Mouse (Mus musculus) lung, postnatal 10 days (tissue): ENCODE results near the gene Lrrc28.

ENCODE experiments used
- DNase-seq: peaks from one replicate; pipeline ENCODE4 v3.0.0; 2021

Lrrc28 gene

GRCm38 (mm10) chr7:67644833-67645680 is at the start of gene Lrrc28:
Gene Lrrc28, minus strand, starts transcription at chr7:67645268.
- DNase-seq, result peak; percentile 100

GRCm38 (mm10) chr7:67692791-67693538 is 47.9 kb upstream of the Lrrc28 start:
- peak; percentile 30 for DNase-seq

- peak; percentile 32 for DNase-seq
Observed at GRCm38 (mm10) chr7:67692141-67692540, 47.1 kb upstream of the Lrrc28 start.

- peak; percentile 13 for DNase-seq
Observed at GRCm38 (mm10) chr7:67691036-67691435, 46.0 kb upstream of the Lrrc28 start.

GRCm38 (mm10) chr7:67689793-67690192 is 44.7 kb upstream of the Lrrc28 start:
- DNase-seq, result no peak

- DNase-seq, result peak; percentile 52
Observed at GRCm38 (mm10) chr7:67688281-67688680, 43.2 kb upstream of the Lrrc28 start.

GRCm38 (mm10) chr7:67686545-67686944 is 41.5 kb upstream of the Lrrc28 start:
- no peak for DNase-seq

GRCm38 (mm10) chr7:67683006-67683405 is 37.9 kb upstream of the Lrrc28 start:
- DNase-seq, result no peak

GRCm38 (mm10) chr7:67681078-67681477 is 36.0 kb upstream of the Lrrc28 start:
- DNase-seq, result no peak

- DNase-seq, result no peak
Observed at GRCm38 (mm10) chr7:67678878-67679499, 33.9 kb upstream of the Lrrc28 start.

GRCm38 (mm10) chr7:67673656-67674055 is 28.6 kb upstream of the Lrrc28 start:
- DNase-seq, result no peak

- DNase-seq, result peak; percentile 96
Observed at GRCm38 (mm10) chr7:67672650-67673049, 27.6 kb upstream of the Lrrc28 start.

GRCm38 (mm10) chr7:67670965-67671364 is 25.9 kb upstream of the Lrrc28 start:
- no peak for DNase-seq

GRCm38 (mm10) chr7:67663981-67664694 is 19.1 kb upstream of the Lrrc28 start:
- DNase-seq, result no peak

- no peak for DNase-seq
Observed at GRCm38 (mm10) chr7:67662424-67662823, 17.4 kb upstream of the Lrrc28 start.

GRCm38 (mm10) chr7:67658110-67658509 is 13.0 kb upstream of the Lrrc28 start:
- DNase-seq, result no peak

- no peak for DNase-seq
Observed at GRCm38 (mm10) chr7:67655186-67655585, 10.1 kb upstream of the Lrrc28 start.

GRCm38 (mm10) chr7:67654668-67655067 is 9.6 kb upstream of the Lrrc28 start:
- DNase-seq, result no peak

- DNase-seq, result no peak
Observed at GRCm38 (mm10) chr7:67652211-67652610, 7.1 kb upstream of the Lrrc28 start.

- DNase-seq, result no peak
Observed at GRCm38 (mm10) chr7:67648376-67648775, 3.3 kb upstream of the Lrrc28 start.

- DNase-seq, result peak; percentile 63
Observed at GRCm38 (mm10) chr7:67647277-67647676, 2.2 kb upstream of the Lrrc28 start, which contains the start of gene Ttc23. Gene Ttc23, plus strand, starts transcription at chr7:67647410.

- DNase-seq, result no peak
Observed at GRCm38 (mm10) chr7:67646131-67646530, 1.1 kb upstream of the Lrrc28 start.

GRCm38 (mm10) chr7:67645681-67646014 is 580 bp upstream of the Lrrc28 start:
- no peak for DNase-seq
